Mouse (Mus musculus): ENCODE measurements at regions not wholly inside any gene's neighbourhood (a gene's known extent, or its start where the extent isn't known, plus 50 kb on each side); places are given as distances from the start of the nearest gene placed in this dataset.

DNA sequence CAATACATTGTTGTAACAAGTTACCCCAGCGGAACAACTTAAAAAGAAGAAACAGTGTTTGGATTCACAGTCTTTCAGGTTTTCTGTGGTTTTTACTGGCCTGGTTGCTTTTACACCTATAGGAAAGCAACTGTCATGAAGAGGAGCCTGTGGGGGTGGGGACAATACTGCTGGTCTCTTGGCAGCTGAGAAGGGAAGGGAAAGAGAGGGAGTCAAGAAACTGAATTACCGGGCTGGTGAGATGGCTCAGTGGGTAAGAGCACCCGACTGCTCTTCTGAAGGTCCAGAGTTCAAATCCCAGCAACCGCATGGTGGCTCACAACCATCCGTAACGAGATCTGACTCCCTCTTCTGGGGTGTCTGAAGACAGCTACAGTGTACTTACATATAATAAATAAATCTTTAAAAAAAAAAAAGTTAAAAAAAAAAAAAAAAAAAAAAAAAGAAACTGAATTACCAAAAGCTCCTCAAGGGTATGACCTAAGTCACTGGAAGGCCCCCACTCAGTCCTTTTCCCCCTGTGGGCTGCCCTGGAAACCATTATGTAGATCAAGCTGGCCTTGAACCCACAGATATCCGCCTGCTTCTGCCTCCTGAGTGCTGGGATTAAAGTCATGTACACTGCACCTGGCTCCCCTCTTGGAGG, 114.3 kb upstream of the Nebl start:
- DNase-seq (ENCODE audit: low read depth) = peak; percentile 23

DNA sequence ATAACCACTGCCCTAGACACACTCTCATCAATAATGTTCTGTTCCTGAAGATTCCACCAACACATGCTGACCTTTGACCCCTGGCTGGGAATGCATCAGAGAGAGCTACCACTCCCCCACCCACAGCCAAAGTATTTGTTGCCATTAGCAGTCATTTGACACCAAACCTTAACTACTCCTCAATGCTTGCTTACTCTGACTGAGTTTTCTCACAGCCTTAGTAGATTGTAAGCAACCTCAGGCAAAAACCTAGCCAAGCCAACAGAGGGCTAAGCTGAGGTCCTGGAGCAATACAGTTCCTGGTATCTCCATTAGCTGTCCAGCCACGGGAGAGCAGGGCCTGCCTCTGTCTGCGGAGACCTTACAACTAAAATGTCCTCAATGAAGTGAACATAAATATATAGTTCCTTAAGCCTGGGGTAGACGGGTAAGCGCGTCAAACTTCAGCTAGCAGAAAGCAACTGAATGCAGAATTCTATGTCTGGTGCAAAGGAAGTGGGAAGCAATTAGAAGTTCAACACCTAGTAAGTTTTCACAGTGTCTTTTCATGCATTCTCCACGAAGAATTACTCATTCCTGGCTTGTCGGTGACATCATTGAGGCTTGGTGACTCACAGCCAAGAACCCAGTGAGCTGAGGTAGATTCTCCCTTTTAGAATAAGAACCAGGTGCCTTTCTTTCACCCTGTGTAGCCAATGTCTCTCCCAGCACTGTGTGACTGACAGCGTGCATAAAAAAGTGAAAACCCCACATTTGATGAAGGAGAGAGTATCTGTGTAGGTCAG, 113.6 kb upstream of the Nebl start:
- DNase-seq (ENCODE audit: low read depth) = peak; percentile 29

DNA sequence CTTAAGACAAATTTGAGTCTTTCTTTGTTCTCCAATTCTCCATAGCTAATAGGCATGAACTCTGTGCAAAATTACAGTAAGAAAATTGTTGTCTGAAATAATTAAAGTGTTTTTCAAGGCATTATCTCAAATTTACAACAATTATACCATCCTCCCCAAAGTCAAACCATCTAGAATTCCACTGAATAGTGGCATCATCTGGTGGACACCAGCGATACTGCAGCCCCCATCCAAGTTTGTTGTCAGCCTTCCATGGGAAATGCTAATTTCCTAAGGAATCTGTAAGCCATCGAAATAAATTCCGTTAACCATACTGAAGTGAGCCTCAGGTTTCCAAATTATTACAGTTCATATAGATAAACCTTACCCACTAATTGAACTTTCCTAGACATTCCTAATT, 110.7 kb upstream of the Nebl start:
- DNase-seq (ENCODE audit: low read depth) = no peak

DNA sequence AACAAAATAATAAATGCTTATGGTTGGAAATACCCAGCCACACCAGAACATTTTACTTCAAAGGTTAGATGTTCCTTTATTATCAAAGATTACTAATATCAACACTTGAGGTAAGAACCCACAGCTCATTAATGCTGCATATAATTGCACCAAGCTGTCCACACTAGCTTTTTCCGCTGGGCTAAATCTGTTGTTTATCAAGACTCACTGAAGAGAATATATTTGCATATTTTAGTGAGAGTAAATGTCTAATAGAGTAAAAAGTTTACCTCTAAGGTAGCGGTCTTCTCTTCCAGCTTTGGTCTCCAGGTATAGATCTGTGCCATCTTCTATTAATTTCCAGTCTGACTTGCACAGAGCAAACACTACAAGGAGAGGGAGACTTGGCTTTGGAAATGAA, 110.3 kb upstream of the Nebl start:
- no peak for DNase-seq (ENCODE audit: low read depth)

DNA sequence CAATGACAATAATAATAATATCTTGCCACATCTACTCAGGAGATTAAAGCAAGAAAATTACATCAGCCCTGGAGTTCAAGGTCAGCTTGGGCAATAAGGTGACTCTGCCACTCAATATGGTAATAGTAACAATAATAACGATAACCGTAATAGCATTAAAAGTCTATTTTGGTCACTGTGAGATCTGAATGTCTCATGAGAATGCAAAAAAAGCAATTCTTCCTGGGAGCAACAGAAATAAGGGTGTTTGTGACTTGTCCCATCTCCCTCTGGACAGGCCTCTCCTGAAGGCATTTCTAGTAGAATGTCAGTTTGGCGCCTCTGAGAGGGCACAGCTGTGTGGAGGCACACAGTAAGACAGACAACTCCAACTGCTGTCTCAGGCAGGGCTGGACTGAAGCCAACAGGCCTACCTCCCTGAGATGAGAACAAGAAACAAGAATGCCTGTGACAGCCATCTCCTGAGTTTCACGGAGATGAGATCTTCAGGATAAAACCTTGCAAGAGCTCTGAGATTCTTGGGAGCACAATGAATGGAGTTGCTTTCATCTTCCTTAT, 109.8 kb upstream of the Nebl start:
- no peak for DNase-seq (ENCODE audit: low read depth)

DNA sequence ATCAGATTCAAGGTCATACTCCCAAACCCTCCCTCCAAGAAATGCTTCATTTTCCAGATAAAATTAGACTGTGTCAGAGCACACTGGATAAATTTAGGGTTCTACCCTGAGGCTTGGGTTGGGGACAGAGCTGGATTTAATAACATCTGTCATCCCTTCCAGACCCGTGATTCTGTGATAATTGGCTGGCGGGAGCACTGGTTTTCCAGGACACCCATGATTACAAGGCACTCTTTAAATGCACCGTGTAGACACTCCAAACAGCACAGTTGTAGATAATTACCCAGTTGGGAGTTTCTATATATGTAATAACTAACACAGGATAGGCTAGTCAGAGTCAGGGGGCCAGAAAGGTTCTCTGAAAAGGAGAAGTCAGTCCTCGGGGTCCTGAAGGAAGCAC, 108.4 kb upstream of the Nebl start:
- no peak for DNase-seq (ENCODE audit: low read depth)

DNA sequence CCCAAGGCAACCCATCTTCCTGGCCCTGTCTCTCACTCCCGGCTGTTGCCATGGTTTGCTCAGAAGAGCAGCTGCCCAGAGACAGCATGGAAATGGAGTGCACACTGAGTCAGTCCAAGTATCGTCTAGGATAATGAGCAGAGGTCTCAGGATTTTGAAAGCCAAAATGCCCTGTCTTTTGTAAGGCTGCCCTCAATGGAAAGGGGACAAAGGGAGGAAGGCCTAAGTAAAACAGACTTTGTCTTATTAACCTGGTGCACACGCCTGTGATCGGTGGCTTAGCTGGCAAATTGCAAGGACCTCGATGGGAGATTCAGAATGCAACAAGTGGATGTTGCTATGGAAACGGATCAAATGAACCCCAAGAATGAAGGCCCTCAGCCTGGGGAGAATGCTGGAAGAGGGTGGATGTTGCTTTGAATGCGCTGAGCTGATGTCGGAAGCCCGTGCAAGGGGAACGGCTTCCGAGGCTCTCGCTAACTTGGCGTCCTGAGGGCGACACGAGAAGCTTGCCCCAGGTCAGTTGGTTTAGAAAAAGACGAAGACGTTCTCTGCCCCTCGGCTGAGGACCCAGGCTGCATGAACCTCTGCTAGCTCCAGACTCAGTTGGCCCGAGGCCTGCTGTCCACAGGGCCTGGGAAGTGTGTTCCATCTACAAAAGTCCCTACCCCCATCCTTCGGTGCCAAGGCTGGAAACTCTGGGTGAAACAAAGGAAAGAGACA, 107.8 kb upstream of the Nebl start:
- DNase-seq (ENCODE audit: low read depth) = no peak

DNA sequence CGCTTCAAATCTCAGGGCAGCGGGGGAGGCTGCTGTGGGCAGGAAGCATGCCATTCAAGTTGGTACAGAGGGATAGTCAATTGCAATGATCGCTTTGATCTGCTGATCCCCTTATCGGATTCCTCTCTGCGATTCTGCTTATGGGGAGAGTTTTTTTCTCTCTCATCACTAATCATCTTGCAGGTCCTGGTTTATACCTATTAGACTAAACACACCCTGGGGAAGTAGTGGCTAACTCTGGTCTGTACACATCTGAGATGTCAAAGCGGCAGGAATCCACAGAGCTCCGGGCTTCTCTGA, 107.1 kb upstream of the Nebl start:
- DNase-seq (ENCODE audit: low read depth) = no peak

DNA sequence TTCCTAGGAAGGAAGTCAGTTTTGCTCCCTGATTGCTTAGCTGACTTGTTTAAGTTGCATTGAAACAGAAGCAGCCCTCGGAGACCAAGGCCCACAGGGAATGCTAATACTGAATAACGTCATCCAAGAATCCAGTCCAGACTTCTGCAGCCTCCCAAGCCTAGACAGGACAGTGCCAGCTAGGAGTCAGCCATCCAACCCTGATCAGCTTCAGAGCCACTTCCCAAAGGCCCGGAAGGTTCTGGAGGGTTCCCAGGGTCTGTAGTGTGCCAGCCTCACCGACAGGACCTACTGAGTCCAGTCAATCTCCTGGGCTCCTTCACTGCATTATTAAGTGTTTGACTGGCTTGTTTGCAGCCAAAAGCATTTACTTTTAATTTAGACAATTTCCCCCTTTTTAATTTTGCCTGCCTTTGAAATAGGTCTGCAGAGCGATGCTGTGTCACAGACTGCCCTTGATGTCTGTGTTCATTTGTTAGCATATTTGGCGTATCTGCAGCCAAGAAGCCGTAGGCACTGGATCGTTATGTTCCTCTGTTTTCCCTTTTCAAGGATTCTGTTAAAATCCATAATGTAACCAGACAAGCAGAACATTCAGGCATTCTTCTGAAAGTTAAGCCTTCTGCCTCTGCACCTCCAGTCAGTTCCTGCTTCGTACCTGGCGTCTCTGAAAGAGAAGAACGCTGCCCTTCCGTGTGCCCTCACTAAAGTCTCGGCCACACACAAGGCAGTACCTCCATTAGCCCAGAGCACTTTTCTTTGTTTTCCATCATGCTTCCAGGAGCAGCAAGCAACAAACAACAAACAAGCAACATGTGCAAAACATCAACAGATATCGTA, 106.5 kb upstream of the Nebl start:
- DNase-seq (ENCODE audit: low read depth) = no peak

DNA sequence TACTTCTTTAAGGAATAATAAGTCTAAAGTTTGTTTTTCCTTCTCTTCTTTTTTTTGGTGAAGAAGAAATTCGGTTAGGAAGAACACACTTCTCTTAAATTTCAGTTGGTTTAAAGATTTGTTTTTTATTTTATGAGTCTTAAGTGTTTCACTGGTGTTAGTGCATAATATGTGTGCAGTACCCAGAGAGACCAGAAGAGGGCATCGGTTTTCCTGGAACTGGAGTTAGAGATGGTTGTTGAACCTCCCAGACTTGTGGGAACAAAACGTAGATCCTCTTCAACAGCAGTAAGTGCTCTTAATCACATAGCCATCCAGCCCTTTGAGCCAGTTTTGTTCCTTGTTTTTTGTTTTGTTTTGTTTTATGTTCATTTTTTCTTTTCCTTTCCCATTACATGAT, 101.5 kb upstream of the Nebl start:
- DNase-seq (ENCODE audit: low read depth) = peak; percentile 23

DNA sequence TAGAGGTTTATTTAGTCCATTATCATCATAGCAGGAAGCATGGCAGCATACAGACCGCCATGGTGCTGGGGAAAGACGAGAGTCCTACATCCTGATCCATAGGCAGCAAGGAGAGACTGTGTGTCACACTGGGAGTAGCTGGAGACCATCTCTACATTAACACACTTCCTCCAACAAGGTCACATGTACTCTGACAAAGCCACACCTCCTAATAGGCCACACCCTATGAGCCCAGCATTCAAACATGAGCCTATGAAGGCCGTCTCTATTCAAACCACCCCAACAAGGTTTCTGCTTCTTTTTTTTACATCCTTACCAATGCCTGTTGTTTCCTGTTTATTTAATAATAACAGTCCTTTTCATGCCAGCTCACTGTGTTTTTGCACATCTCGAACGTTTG, 99.0 kb upstream of the Nebl start:
- DNase-seq (ENCODE audit: low read depth) = no peak

DNA sequence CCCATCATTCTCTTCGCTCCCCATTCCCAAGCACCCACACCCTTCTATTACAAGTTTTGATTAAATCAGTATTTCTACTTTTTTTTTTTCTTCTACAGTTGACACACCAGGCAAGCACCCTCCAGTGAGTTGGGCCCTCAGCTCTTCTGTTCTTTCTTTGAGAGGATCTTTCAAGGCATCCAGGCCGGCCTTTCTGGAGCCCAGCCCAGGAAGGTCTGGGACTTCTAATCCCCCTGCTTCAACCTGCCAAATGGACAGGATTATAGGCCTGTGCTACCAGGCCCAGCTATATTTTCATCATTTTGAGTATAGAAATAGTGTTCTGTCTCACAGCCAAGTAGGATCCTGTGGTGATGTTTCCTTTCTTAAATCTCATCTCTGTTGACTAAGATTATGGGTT, 94.0 kb upstream of the Nebl start:
- no peak for DNase-seq (ENCODE audit: low read depth)

DNA sequence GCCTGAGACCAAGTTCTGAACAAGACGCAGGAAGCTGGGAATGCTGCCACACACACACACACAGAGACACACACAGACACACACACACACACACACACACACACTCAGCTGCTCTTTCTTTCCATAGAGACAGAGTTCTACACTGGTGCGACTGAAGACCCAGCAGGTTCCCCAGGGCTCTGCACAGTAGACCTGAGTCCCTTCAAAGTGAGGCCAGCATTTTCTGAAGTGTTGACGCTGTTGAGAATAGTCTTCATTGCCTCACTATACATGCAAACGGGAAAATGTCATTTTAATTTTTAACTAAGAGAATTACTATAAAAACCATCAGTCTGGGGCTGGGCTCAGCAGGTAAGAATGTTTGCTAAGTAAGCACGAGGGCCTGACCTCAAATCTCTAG, 92.9 kb upstream of the Nebl start:
- DNase-seq (ENCODE audit: low read depth) = no peak

DNA sequence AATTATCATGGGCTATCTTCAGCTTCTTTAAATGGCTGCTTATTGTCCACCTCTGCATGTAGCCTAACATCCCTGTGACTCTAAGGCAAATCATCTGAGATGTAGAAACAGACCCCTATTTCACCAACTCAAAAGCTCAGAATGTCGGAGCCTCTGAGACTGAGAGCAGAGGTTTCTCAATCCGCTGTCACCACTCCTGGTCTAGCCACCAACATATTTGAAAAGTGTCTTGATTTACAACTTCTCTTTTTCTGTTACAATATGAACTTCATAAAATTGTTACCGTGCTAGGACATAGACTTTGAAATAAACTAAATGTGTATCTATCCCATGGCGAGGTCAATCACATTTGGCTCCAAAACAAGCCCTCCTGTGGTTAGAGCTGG, 91.3 kb upstream of the Nebl start:
- no peak for DNase-seq (ENCODE audit: low read depth)

DNA sequence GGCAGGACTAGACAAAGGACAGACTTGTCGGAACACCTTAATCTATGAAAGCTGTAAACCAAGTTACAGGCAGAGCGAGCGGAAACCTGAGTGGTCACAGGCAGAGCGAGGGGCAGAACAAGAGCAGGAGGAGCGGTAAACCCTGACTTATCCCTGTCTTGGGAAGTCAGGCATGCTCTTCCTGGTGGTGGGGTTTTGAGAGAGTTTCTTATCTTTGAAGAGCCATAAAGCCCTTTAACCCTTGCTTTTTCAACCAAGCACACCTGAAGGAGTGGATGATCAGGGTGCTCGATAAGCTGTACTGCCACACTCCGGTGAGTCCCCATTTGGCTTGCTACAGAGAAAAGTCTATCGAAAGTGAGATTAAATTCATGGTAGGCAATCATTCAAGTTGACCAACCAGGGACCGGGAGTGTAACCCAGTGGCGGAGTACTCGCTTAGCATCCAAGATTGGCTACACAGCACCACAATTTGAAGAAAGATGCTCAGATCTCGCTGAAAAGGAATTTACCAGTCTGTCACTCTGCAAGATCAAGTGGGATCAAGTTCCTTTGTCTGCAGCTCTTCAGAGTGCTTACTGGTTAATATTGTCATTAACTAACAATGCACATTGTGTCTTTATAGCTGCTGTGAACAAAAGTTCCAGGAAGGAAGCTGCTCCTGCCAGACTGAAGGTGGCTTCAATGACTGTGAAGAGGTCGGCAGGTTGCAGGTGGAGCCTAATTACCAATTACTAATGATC, 90.8 kb upstream of the Nebl start:
- DNase-seq (ENCODE audit: low read depth) = no peak

DNA sequence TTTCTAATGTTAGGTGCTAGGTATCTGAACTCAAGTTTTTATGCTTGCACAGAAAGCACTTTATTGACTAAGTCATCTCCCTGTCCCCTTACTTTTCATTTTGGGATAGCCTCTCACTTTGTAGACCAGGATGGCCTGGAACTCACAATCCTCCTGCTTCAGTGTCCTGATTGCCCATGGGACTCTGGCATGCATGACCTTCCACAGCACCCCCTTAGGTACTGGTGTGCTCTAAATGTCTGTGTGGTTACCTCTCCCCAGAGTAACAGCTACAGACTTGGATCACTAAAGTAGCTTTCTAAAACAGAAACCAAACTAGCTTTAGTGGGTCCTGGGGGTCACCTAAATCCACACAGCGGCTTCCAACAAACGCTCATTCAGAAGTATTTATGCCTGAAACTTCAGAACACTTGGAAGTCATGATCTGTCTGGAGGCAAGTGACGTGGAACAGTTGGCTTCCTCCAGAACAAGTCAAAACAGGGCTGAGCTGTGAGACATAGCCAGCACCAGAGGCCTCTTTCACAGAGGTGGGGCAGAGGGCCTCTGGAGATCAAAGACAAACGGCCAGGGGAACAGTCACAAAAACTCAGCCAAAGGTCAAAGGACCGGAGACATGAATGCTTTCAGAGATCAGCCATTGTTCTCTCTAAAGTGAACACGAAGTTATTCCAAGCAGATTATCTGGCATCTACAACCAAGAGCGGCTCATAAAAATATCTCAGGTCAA, 80.8 kb upstream of the Nebl start:
- DNase-seq (ENCODE audit: low read depth) = no peak
